Mouse (Mus musculus) small intestine, adult 2 months (tissue): ENCODE measurements at regions not wholly inside any gene's neighbourhood (a gene's known extent, or its start where the extent isn't known, plus 50 kb on each side); places are given as distances from the start of the nearest gene placed in this dataset.

Experiments used
- H3K27ac ChIP-seq: fragments of 200-500 bp; 2 replicates; pipeline ENCODE4 v1.5.1; 2012; ENCODE audit warnings: low read depth, low read length, control low read depth, inconsistent platforms; ENCODE audit not compliant: insufficient read depth
- H3K27me3 ChIP-seq: fragments of 200-500 bp; 2 replicates; pipeline ENCODE4 v1.6.1; 2012; ENCODE audit warnings: mild to moderate bottlenecking, moderate library complexity, low read length, inconsistent platforms; ENCODE audit not compliant: control insufficient read depth, insufficient read depth
- H3K36me3 ChIP-seq: fragments of 200-500 bp; 2 replicates; pipeline ENCODE4 v1.6.1; 2012; ENCODE audit warnings: mild to moderate bottlenecking, low read length, control low read depth, inconsistent platforms; ENCODE audit not compliant: control insufficient read depth, insufficient read depth
- H3K4me1 ChIP-seq: fragments of 200-500 bp; 2 replicates; pipeline ENCODE4 v1.6.1; 2012; ENCODE audit warnings: low read length, inconsistent platforms, mixed read lengths; ENCODE audit not compliant: control insufficient read depth, insufficient read depth, insufficient read length
- H3K4me3 ChIP-seq: fragments of 200-500 bp; 2 replicates; pipeline ENCODE4 v1.5.1; 2012; ENCODE audit warnings: low read depth, mild to moderate bottlenecking, control low read depth, inconsistent platforms, low read length, moderate library complexity
- CTCF ChIP-seq: fragments of 200-500 bp; IDR thresholded peaks from 2 replicates; pipeline ENCODE4 v1.5.1; 2012; ENCODE audit warnings: low read depth, mild to moderate bottlenecking, control low read depth, inconsistent platforms, low read length, moderate library complexity, mixed read lengths; ENCODE audit not compliant: insufficient replicate concordance, insufficient read length; ENCODE audit errors: extremely low read depth
- POLR2A ChIP-seq: fragments of 200-500 bp; IDR thresholded peaks from 2 replicates; pipeline ENCODE4 v1.6.1; 2012; ENCODE audit warnings: low read depth, mild to moderate bottlenecking, control low read depth, inconsistent platforms, low read length, moderate library complexity
- WGBS: fragments of 180-500 bp; shearing (Covaris S2); methylation state at CpG from one replicate; pipeline ENCODE4 v1.1.7; 2018; 5-methylcytosine and 5-hydroxymethylcytosine counted together

DNA sequence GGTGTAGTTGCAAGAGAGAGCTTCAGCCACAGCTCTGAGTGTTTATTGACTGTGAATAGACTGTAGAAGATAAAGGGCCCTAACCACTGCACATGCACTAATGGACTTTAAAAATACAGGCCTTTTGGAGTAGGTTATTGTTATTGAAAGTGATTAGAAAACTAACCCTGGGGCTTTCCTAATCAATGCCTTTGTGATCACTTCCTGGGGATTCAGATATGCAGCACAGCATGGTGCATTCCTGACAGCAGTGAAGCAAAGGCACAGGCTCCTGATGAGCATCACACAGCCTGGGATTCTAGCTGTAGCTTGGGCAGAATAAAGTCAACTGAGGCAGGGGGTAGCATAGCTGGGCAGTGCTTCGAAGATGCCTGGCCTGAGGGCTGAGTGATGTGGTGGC is 87.3 kb downstream of the Gm11077 start:
- H3K27me3 ChIP-seq = no peaks in the 10 kb centered on the region
- no peak overlapping the region for H3K27ac ChIP-seq
- H3K36me3 ChIP-seq = no peaks in the 10 kb centered on the region
- TF ChIP-seq POLR2A (no peak), CTCF (no peak)
- H3K4me1 ChIP-seq = peaks cover 9% of the 10 kb centered on the region
- no peak overlapping the region for H3K4me3 ChIP-seq
- whole genome bisulfite sequencing = 57% methylated on average over 1 of the region's 1 CpGs

DNA sequence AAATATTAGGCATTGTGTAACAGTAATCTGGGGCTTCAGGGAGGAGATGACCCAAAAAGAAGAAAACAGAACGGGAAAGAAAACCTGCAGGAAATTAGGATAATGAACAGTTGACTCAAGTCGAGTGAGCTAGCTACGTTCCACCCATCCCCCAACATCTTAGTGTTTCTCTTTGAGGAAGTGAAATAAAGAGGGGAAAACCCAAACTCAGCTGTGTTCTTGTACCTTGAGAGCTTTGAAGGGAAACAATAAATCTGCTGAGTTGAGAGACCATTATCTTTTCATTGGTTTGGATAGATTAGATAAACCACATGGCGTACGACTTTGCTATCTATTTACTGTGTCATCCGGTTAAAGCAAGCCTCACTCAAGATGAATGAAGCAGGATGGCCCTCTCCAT is 87.7 kb downstream of the Gm11077 start:
- Histone ChIP-seq H3K27me3 (no peaks in the 10 kb centered on the region), H3K4me3 (no peak overlapping the region), H3K4me1 (peaks cover 9% of the 10 kb centered on the region), H3K36me3 (no peaks in the 10 kb centered on the region), H3K27ac (no peak overlapping the region)
- TF ChIP-seq CTCF = no peak
- no peak for TF ChIP-seq POLR2A
- WGBS = 4% methylated on average over 6 of the region's 6 CpGs

DNA sequence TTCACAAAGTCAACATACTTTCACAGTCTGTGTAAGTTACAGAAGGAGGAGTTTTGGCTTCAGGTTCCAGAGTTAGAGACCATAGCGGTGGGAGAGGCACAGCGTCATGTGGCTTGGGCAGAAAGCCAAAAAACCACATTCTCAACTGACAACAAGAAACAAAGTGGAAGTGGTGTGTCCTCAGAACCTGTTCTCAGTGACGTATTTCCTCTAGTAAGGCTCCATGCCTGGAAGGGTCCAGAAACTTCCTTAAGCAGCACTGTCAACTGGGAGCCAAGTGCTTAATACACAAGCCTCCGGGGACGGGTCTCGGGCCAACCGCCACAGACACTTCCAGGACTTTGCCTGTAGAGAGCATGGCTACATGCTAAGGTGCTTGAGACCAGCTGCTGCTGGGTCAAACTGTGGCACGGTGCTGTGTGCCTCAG is 90.4 kb downstream of the Gm11077 start:
- Histone ChIP-seq H3K36me3 (no peaks in the 10 kb centered on the region), H3K27ac (no peak overlapping the region), H3K27me3 (no peaks in the 10 kb centered on the region), H3K4me3 (no peak overlapping the region), H3K4me1 (peaks cover 9% of the 10 kb centered on the region)
- 50% methylated on average over 8 of the region's 8 CpGs for WGBS
- TF ChIP-seq POLR2A (no peak), CTCF (no peak)

DNA sequence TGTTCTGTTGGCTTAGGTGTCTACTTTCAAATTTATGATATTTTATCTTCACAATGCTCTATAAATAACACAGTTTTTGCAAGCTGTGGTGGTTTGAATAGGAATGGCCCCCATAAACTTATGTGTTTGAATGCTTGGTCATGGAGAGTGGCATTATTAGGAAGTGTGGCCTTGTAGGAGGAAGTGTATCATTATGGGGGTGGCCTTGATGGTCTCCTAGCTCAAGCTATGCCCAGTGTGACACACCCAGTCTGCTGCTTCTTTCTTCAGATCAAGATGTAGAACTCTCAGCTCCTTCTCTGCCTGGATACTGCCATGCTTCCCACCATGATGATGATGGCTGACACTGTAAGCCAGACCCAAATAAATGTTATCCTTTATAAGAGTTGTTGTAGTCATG is 97.4 kb downstream of the Gm11077 start:
- no peaks in the 10 kb centered on the region for H3K4me1 ChIP-seq
- no peak overlapping the region for H3K27ac ChIP-seq
- no peak for TF ChIP-seq CTCF
- TF ChIP-seq POLR2A = no peak
- no peaks in the 10 kb centered on the region for H3K36me3 ChIP-seq
- no peak overlapping the region for H3K4me3 ChIP-seq
- H3K27me3 ChIP-seq = no peaks in the 10 kb centered on the region

DNA sequence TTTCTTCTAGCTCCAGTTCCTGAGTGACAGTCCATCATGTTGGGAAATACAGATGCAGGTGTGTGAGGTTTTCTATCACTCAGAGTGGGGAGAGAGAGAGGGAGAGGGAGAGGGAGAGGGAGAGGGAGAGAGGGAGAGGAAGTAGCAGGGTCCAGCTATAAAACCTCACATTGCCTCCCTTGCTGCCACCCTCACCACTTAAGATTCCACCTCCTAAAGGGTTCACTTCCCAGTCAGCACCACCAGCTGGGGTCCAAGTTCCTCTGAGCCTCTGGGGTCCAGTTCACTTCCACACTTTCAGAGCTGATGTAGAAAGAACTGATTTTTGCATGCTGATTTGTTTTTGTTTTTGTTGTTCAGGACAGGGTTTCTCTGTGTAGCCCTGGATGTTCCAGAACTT is 98.6 kb downstream of the Gm11077 start:
- Histone ChIP-seq H3K4me1 (no peaks in the 10 kb centered on the region), H3K36me3 (no peaks in the 10 kb centered on the region), H3K27me3 (no peaks in the 10 kb centered on the region), H3K27ac (no peak overlapping the region), H3K4me3 (no peak overlapping the region)
- TF ChIP-seq POLR2A (no peak), CTCF (no peak)

DNA sequence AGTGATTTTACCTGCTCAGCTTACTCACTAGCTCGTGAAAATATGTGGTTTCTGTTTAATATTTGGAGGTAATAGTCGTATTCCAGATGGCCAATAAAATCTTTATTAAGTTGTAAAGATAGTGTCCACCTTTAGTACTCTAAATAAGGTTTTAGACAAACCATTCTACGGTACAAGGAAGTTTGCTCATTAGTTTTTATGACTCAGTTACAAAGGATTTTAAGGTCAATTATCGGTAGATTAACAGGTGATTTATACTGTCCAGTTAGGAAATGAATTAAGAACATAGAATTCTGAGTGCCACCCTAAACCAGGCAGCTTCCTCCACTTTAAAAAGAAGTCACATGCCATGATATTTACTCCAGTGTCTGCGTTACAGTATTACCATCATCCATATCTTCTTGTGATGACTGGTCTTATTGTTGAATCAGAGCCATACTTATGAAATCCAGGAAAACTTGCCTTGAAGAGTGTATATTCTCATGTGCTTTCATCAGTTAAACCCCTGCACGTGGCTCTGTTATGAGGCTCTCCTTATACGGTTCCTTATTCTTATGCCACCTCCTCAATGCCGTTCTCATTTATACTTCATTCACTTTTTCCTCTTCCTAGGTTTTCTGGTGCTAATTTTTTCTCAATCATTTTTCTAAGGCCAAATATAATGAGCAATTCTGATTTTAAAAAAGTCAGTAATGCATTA is 114.4 kb downstream of the Gm11077 start:
- Histone ChIP-seq H3K27ac (no peak overlapping the region), H3K27me3 (no peaks in the 10 kb centered on the region), H3K4me3 (no peak overlapping the region), H3K36me3 (no peaks in the 10 kb centered on the region), H3K4me1 (no peaks in the 10 kb centered on the region)
- no peak for TF ChIP-seq CTCF
- TF ChIP-seq POLR2A = no peak
- WGBS = 26% methylated on average over 8 of the region's 8 CpGs

DNA sequence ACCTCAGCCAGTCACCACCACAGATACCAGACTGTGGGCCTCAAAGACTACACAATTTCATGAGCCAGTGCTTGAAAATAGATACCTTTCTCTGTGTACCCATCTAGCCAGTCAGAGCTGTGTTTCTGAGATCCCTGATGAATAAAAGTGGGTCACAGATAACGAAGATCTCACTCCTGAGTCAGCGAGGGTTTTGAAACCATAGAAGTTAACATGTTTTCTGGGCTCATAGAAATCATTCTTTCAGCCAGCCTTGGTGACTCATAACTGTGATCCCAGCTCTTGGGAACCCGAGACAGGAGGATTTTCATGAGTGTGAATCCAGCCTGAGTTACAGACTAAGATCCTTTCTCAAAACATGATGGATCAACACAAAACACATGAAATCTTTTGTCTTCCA is 118.1 kb downstream of the Gm11077 start:
- 84% methylated on average over 3 of the region's 3 CpGs for WGBS
- no peak for TF ChIP-seq CTCF
- TF ChIP-seq POLR2A = no peak
- Histone ChIP-seq H3K27ac (no peak overlapping the region), H3K36me3 (no peaks in the 10 kb centered on the region), H3K4me3 (no peak overlapping the region), H3K27me3 (no peaks in the 10 kb centered on the region), H3K4me1 (no peaks in the 10 kb centered on the region)

DNA sequence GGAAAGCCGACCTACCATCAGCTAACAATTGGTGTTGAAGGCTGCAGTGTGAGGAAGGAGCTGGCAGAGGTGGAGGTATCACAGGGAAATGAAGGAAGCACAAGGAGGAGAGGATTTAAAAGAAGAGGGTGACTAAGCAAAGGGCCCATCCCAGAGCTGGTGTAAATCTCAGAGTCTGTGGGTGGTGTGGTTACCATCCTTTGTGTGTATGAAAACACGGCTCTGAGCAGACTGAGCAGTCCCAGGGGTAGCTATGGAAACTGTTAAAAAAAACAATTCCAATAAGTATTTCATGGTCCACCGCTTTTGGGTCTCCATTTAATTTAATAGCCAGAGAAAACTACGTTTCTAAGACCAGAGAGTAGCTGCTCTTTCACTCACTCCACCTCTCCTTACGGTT is 123.3 kb downstream of the Gm11077 start:
- H3K4me3 ChIP-seq = no peak overlapping the region
- TF ChIP-seq POLR2A = no peak
- TF ChIP-seq CTCF = no peak
- no peak overlapping the region for H3K27ac ChIP-seq
- no peaks in the 10 kb centered on the region for H3K4me1 ChIP-seq
- no peaks in the 10 kb centered on the region for H3K36me3 ChIP-seq
- 88% methylated on average over 5 of the region's 5 CpGs for WGBS
- H3K27me3 ChIP-seq = peaks cover 3% of the 10 kb centered on the region; the same call in 1 of the 2 replicates
